Mouse (Mus musculus): Measurements from ENCODE around the gene Parva.
A peak's percentile ranks its signal among the peaks of the same experiment; 100 is the strongest.

The Parva gene

GRCm38 (mm10) chr7:112427357-112428157, at the start of gene Parva:
Parva (plus strand) TSS chr7:112427505.
- DNase-seq: peak; percentile 91

- no peak for DNase-seq
These were observed 49.2 kb upstream of the Parva start for GRCm38 (mm10) chr7:112378056-112378455.

GRCm38 (mm10) chr7:112378476-112378875, 48.8 kb upstream of the Parva start:
- no peak for DNase-seq

GRCm38 (mm10) chr7:112386521-112386920, 40.8 kb upstream of the Parva start:
- DNase-seq: no peak

GRCm38 (mm10) chr7:112387876-112388275, 39.4 kb upstream of the Parva start:
- DNase-seq: no peak

- DNase-seq: no peak
These were observed 38.9 kb upstream of the Parva start for GRCm38 (mm10) chr7:112388363-112388875.

- DNase-seq: no peak
These were observed 37.6 kb upstream of the Parva start for GRCm38 (mm10) chr7:112389611-112390251.

- DNase-seq: no peak
These were observed 36.9 kb upstream of the Parva start for GRCm38 (mm10) chr7:112390252-112390936.

- no peak for DNase-seq
These were observed 36.2 kb upstream of the Parva start for GRCm38 (mm10) chr7:112390937-112391605.

- no peak for DNase-seq
These were observed 29.5 kb upstream of the Parva start for GRCm38 (mm10) chr7:112397786-112398185.

GRCm38 (mm10) chr7:112399425-112400170, 27.7 kb upstream of the Parva start:
- DNase-seq: no peak

GRCm38 (mm10) chr7:112400175-112400574, 27.1 kb upstream of the Parva start:
- DNase-seq: peak; percentile 92

GRCm38 (mm10) chr7:112405061-112405460, 22.2 kb upstream of the Parva start:
- DNase-seq: peak; percentile 42

- DNase-seq: no peak
These were observed 21.7 kb upstream of the Parva start for GRCm38 (mm10) chr7:112405578-112405977.

- DNase-seq: no peak
These were observed 19.7 kb upstream of the Parva start for GRCm38 (mm10) chr7:112407597-112407996.

- no peak for DNase-seq
These were observed 17.3 kb upstream of the Parva start for GRCm38 (mm10) chr7:112409991-112410390.

- DNase-seq: no peak
These were observed 14.0 kb upstream of the Parva start for GRCm38 (mm10) chr7:112413286-112413685.

- DNase-seq: no peak
These were observed 11.2 kb upstream of the Parva start for GRCm38 (mm10) chr7:112416058-112416526.

GRCm38 (mm10) chr7:112416730-112417513, 10.4 kb upstream of the Parva start:
- DNase-seq: peak; percentile 24

GRCm38 (mm10) chr7:112417598-112417997, 9.7 kb upstream of the Parva start:
- no peak for DNase-seq

- no peak for DNase-seq
These were observed 3.9 kb upstream of the Parva start for GRCm38 (mm10) chr7:112423438-112423837.

Measured in kidney, postnatal 10 days (tissue).